Mouse (Mus musculus): ENCODE measurements around the gene Ccdc162. TPM values are rescaled to one million over a fixed set of nuclear protein-coding genes. Genes with fewer than 3 reads are reported as not detected.

Ccdc162 gene
- polyA plus RNA-seq (2014; fragmentation: Nextera tagmentation; extraction: Ambion mirVana), result 0.24 and 0.69 TPM in 2 replicates

- no peak within 1 kb of the TSS for H3K9ac ChIP-seq (replicated peaks; ENCODE audit: low read length)
- H3K4me1 ChIP-seq (ENCODE audit: control insufficient read depth, insufficient read depth, low read length), result no peaks in the 10 kb centered on the region
- H3K4me3 ChIP-seq (ENCODE audit: low read depth, low read length), result no peak within 1 kb of the TSS
- WGBS, result 64% methylated on average over 15 of the region's 15 CpGs
- no peak within 1 kb of the TSS for H3K4me2 ChIP-seq (ENCODE audit: low read depth, low read length)
- H3K27ac ChIP-seq (replicated peaks; ENCODE audit: low read depth, low read length), result no peak within 1 kb of the TSS
- no peaks in the 10 kb centered on the region for H3K27me3 ChIP-seq (ENCODE audit: control insufficient read depth, insufficient read depth, low read length)
- no peak for ATAC-seq (replicated peaks; ENCODE audit: insufficient number of reproducible peaks, low FRiP score, low TSS enrichment, low read depth)
- no peak for DNase-seq (ENCODE audit: low spot score)
- no peaks in the 10 kb centered on the region for H3K9me3 ChIP-seq (replicated peaks; ENCODE audit: control insufficient read depth, low read length)
- no peaks in the 10 kb centered on the region for H3K36me3 ChIP-seq (replicated peaks; ENCODE audit: control insufficient read depth, insufficient read depth, low read depth, low read length)
These were observed at the start of gene Ccdc162 for GRCm38 (mm10) chr10:41716029-41716897. TSS of gene Ccdc162 (minus strand) at chr10:41716634.

GRCm38 (mm10) chr10:41765586-41765985 is 49.2 kb upstream of the Ccdc162 start:
- Histone ChIP-seq H3K9me3 (replicated peaks; ENCODE audit: control insufficient read depth, low read length) (no peaks in the 10 kb centered on the region), H3K27ac (replicated peaks; ENCODE audit: low read depth, low read length) (no peak overlapping the region), H3K9ac (replicated peaks; ENCODE audit: low read length) (no peak overlapping the region), H3K4me3 (ENCODE audit: low read depth, low read length) (no peak overlapping the region), H3K4me2 (ENCODE audit: low read depth, low read length) (no peak overlapping the region), H3K27me3 (ENCODE audit: control insufficient read depth, insufficient read depth, low read length) (no peaks in the 10 kb centered on the region), H3K36me3 (replicated peaks; ENCODE audit: control insufficient read depth, insufficient read depth, low read depth, low read length) (no peaks in the 10 kb centered on the region), H3K4me1 (ENCODE audit: control insufficient read depth, insufficient read depth, low read length) (no peaks in the 10 kb centered on the region)
- ATAC-seq (replicated peaks; ENCODE audit: insufficient number of reproducible peaks, low FRiP score, low TSS enrichment, low read depth) (no peak), DNase-seq (ENCODE audit: low spot score) (no peak)
- 94% methylated on average over 4 of the region's 4 CpGs for WGBS

- no peak overlapping the region for H3K9ac ChIP-seq (replicated peaks; ENCODE audit: low read length)
- no peaks in the 10 kb centered on the region for H3K9me3 ChIP-seq (replicated peaks; ENCODE audit: control insufficient read depth, low read length)
- no peaks in the 10 kb centered on the region for H3K27me3 ChIP-seq (ENCODE audit: control insufficient read depth, insufficient read depth, low read length)
- no peaks in the 10 kb centered on the region for H3K4me1 ChIP-seq (ENCODE audit: control insufficient read depth, insufficient read depth, low read length)
- no peak overlapping the region for H3K27ac ChIP-seq (replicated peaks; ENCODE audit: low read depth, low read length)
- 69% methylated on average over 3 of the region's 3 CpGs for WGBS
- H3K4me3 ChIP-seq (ENCODE audit: low read depth, low read length), result no peak overlapping the region
- DNase-seq (ENCODE audit: low spot score), result no peak
- no peak for ATAC-seq (replicated peaks; ENCODE audit: insufficient number of reproducible peaks, low FRiP score, low TSS enrichment, low read depth)
- H3K4me2 ChIP-seq (ENCODE audit: low read depth, low read length), result no peak overlapping the region
- H3K36me3 ChIP-seq (replicated peaks; ENCODE audit: control insufficient read depth, insufficient read depth, low read depth, low read length), result no peaks in the 10 kb centered on the region
These were observed 47.4 kb upstream of the Ccdc162 start for GRCm38 (mm10) chr10:41763741-41764385.

- H3K4me1 ChIP-seq (ENCODE audit: control insufficient read depth, insufficient read depth, low read length), result no peaks in the 10 kb centered on the region
- H3K27ac ChIP-seq (replicated peaks; ENCODE audit: low read depth, low read length), result no peak overlapping the region
- DNase-seq (ENCODE audit: low spot score) (no peak), ATAC-seq (replicated peaks; ENCODE audit: insufficient number of reproducible peaks, low FRiP score, low TSS enrichment, low read depth) (no peak)
- H3K36me3 ChIP-seq (replicated peaks; ENCODE audit: control insufficient read depth, insufficient read depth, low read depth, low read length), result no peaks in the 10 kb centered on the region
- WGBS, result 48% methylated on average over 3 of the region's 3 CpGs
- H3K4me2 ChIP-seq (ENCODE audit: low read depth, low read length), result no peak overlapping the region
- no peak overlapping the region for H3K4me3 ChIP-seq (ENCODE audit: low read depth, low read length)
- no peak overlapping the region for H3K9ac ChIP-seq (replicated peaks; ENCODE audit: low read length)
- no peaks in the 10 kb centered on the region for H3K9me3 ChIP-seq (replicated peaks; ENCODE audit: control insufficient read depth, low read length)
- no peaks in the 10 kb centered on the region for H3K27me3 ChIP-seq (ENCODE audit: control insufficient read depth, insufficient read depth, low read length)
These were observed 44.4 kb upstream of the Ccdc162 start for GRCm38 (mm10) chr10:41760866-41761265.

GRCm38 (mm10) chr10:41758041-41758440 is 41.6 kb upstream of the Ccdc162 start:
- Histone ChIP-seq H3K9me3 (replicated peaks; ENCODE audit: control insufficient read depth, low read length) (no peaks in the 10 kb centered on the region), H3K27me3 (ENCODE audit: control insufficient read depth, insufficient read depth, low read length) (no peaks in the 10 kb centered on the region), H3K4me3 (ENCODE audit: low read depth, low read length) (no peak overlapping the region), H3K9ac (replicated peaks; ENCODE audit: low read length) (no peak overlapping the region), H3K27ac (replicated peaks; ENCODE audit: low read depth, low read length) (no peak overlapping the region), H3K4me2 (ENCODE audit: low read depth, low read length) (no peak overlapping the region), H3K36me3 (replicated peaks; ENCODE audit: control insufficient read depth, insufficient read depth, low read depth, low read length) (no peaks in the 10 kb centered on the region), H3K4me1 (ENCODE audit: control insufficient read depth, insufficient read depth, low read length) (no peaks in the 10 kb centered on the region)
- DNase-seq (ENCODE audit: low spot score) (no peak), ATAC-seq (replicated peaks; ENCODE audit: insufficient number of reproducible peaks, low FRiP score, low TSS enrichment, low read depth) (no peak)

DNA sequence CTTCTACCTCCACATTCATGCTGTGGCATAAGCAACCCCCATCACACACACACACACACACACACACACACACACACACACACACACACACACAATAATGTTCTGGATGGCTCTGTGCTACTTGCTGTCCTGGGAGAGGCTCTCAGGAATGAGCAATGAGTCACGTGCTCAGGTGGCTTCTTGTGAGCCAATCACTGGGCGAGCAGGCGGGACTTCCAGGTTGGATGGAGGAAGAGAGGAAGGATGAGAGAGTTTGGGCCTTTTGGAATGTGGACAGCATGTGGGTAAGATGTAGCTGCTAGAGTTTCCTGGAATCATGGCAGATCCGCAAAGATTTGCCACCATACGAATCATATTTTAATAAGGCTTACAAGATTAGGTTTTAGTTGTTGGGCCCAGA is 40.8 kb upstream of the Ccdc162 start:
- Histone ChIP-seq H3K9ac (replicated peaks; ENCODE audit: low read length) (no peak overlapping the region), H3K9me3 (replicated peaks; ENCODE audit: control insufficient read depth, low read length) (no peaks in the 10 kb centered on the region), H3K4me3 (ENCODE audit: low read depth, low read length) (no peak overlapping the region), H3K4me2 (ENCODE audit: low read depth, low read length) (no peak overlapping the region), H3K27ac (replicated peaks; ENCODE audit: low read depth, low read length) (no peak overlapping the region), H3K27me3 (ENCODE audit: control insufficient read depth, insufficient read depth, low read length) (no peaks in the 10 kb centered on the region), H3K36me3 (replicated peaks; ENCODE audit: control insufficient read depth, insufficient read depth, low read depth, low read length) (no peaks in the 10 kb centered on the region), H3K4me1 (ENCODE audit: control insufficient read depth, insufficient read depth, low read length) (no peaks in the 10 kb centered on the region)
- DNase-seq (ENCODE audit: low spot score) (no peak), ATAC-seq (replicated peaks; ENCODE audit: insufficient number of reproducible peaks, low FRiP score, low TSS enrichment, low read depth) (no peak)
- 89% methylated on average over 5 of the region's 5 CpGs for WGBS

DNA sequence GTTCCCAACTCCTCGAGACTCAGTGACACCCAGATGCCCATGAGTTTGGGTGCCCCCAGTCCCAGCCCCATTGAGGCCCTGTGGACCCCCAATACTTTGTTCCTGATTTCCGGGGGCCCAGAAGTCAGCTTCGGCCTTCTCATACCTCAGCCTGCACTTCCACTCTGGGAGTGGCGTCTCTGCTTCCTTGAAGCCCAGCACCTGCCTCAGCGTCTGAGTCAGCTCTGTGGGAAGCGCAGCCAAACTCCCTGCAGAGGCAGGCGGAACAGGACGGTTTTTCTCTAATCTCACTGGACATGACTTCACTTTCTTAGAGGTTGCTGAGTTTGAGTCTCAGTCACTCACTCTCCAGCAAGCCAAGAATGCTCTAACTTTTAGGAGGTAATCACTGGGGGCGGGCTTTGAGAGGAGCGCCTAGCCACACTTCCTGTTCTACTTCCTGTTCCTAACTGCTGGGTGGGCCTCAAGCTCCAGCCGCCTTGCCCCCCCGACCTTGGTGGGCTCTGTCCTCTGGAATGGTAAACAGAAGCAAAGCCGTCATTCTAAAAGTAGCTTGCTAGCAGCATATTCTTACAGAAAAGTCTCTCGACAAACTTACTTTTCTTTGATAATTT is 35.5 kb upstream of the Ccdc162 start:
- WGBS, result 84% methylated on average over 14 of the region's 14 CpGs
- H3K4me2 ChIP-seq (ENCODE audit: low read depth, low read length), result no peak overlapping the region
- H3K4me3 ChIP-seq (ENCODE audit: low read depth, low read length), result no peak overlapping the region
- H3K4me1 ChIP-seq (ENCODE audit: control insufficient read depth, insufficient read depth, low read length), result no peaks in the 10 kb centered on the region
- ATAC-seq (replicated peaks; ENCODE audit: insufficient number of reproducible peaks, low FRiP score, low TSS enrichment, low read depth) (no peak), DNase-seq (ENCODE audit: low spot score) (no peak)
- H3K36me3 ChIP-seq (replicated peaks; ENCODE audit: control insufficient read depth, insufficient read depth, low read depth, low read length), result no peaks in the 10 kb centered on the region
- H3K9me3 ChIP-seq (replicated peaks; ENCODE audit: control insufficient read depth, low read length), result no peaks in the 10 kb centered on the region
- no peaks in the 10 kb centered on the region for H3K27me3 ChIP-seq (ENCODE audit: control insufficient read depth, insufficient read depth, low read length)
- no peak overlapping the region for H3K27ac ChIP-seq (replicated peaks; ENCODE audit: low read depth, low read length)
- H3K9ac ChIP-seq (replicated peaks; ENCODE audit: low read length), result no peak overlapping the region

DNA sequence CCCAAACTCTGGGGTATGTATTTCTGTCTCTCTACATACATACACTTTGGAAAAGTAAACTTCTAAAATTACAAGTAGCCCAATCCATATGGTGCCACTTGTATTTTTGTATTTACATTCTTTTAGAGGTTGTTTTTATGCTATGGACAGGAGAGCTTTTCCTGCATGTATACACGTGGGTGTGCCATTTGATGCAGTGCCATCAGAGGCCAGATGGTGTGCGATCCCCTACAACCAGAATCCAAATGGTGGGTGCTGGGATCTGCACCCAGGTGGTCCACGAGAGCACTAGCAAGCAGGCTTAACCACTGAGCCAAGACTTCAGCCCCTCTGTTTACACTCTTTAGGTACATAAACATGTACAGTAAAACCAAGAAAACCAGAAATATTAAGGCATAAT is 32.9 kb upstream of the Ccdc162 start:
- H3K4me1 ChIP-seq (ENCODE audit: control insufficient read depth, insufficient read depth, low read length), result no peaks in the 10 kb centered on the region
- DNase-seq (ENCODE audit: low spot score) (no peak), ATAC-seq (replicated peaks; ENCODE audit: insufficient number of reproducible peaks, low FRiP score, low TSS enrichment, low read depth) (no peak)
- H3K4me2 ChIP-seq (ENCODE audit: low read depth, low read length), result no peak overlapping the region
- H3K9me3 ChIP-seq (replicated peaks; ENCODE audit: control insufficient read depth, low read length), result no peaks in the 10 kb centered on the region
- no peak overlapping the region for H3K9ac ChIP-seq (replicated peaks; ENCODE audit: low read length)
- H3K27me3 ChIP-seq (ENCODE audit: control insufficient read depth, insufficient read depth, low read length), result no peaks in the 10 kb centered on the region
- no peak overlapping the region for H3K27ac ChIP-seq (replicated peaks; ENCODE audit: low read depth, low read length)
- H3K4me3 ChIP-seq (ENCODE audit: low read depth, low read length), result no peak overlapping the region
- WGBS, result 74% methylated on average over 3 of the region's 3 CpGs
- no peaks in the 10 kb centered on the region for H3K36me3 ChIP-seq (replicated peaks; ENCODE audit: control insufficient read depth, insufficient read depth, low read depth, low read length)

Data from embryonic facial prominence, embryonic 11.5 days (tissue).